Mouse (Mus musculus) ES-Bruce4 (cell line): ENCODE data around the gene Eng.

Experiments
- CTCF ChIP-seq: IDR thresholded peaks from one replicate; pipeline ENCODE4 v1.8.1; 2011; ENCODE audit warnings: low read depth, low read length
- EP300 ChIP-seq: IDR thresholded peaks from 2 replicates; pipeline ENCODE4 v1.6.1; 2011; ENCODE audit warnings: low read depth, low read length; ENCODE audit not compliant: insufficient read depth
- POLR2A ChIP-seq: IDR thresholded peaks from one replicate; pipeline ENCODE4 v1.8.1; 2011; ENCODE audit warnings: low read length; ENCODE audit not compliant: insufficient read depth

DNA sequence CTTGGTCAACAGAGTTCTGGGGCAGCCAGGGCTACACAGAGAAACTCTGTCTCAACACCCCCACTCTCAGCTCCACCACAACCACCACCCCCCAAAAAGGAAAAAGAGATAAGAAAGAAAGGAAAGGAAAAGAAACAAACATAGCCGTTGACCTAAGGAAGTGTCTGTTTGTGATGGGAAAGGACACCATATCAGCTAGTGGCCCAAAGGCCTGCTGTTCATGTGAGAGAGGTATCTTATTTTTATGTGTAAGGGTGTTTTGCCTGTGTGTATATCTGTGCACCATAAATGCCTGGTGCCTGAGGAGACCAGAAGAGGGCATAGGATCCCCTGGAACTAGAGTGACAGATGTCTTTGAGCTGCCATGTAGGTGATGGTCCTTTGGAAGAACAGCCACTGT lies 6.8 kb upstream of the Eng start:
- TF ChIP-seq CTCF, result no peak
- no peak for TF ChIP-seq EP300
- no peak for TF ChIP-seq POLR2A
